Mouse (Mus musculus) splenic B cell, adult 2 months (primary cell): ENCODE measurements around the gene Aagab.

ENCODE experiments used
- DNase-seq: peaks from one replicate; pipeline ENCODE4 v3.0.0-alpha.2; 2011; ENCODE audit warnings: low read depth, low spot score
- H3K27me3 ChIP-seq: 2 replicates; pipeline ENCODE4 v1.6.1; 2012; ENCODE audit warnings: mild to moderate bottlenecking, low read length, moderate library complexity, mixed read lengths; ENCODE audit not compliant: control insufficient read depth, poor library complexity, insufficient read depth, severe bottlenecking
- H3K36me3 ChIP-seq: 2 replicates; pipeline ENCODE4 v1.6.1; 2012; ENCODE audit warnings: mild to moderate bottlenecking, low read length, moderate library complexity, mixed read lengths; ENCODE audit not compliant: control insufficient read depth, poor library complexity, insufficient read depth, severe bottlenecking

Aagab gene

DNA sequence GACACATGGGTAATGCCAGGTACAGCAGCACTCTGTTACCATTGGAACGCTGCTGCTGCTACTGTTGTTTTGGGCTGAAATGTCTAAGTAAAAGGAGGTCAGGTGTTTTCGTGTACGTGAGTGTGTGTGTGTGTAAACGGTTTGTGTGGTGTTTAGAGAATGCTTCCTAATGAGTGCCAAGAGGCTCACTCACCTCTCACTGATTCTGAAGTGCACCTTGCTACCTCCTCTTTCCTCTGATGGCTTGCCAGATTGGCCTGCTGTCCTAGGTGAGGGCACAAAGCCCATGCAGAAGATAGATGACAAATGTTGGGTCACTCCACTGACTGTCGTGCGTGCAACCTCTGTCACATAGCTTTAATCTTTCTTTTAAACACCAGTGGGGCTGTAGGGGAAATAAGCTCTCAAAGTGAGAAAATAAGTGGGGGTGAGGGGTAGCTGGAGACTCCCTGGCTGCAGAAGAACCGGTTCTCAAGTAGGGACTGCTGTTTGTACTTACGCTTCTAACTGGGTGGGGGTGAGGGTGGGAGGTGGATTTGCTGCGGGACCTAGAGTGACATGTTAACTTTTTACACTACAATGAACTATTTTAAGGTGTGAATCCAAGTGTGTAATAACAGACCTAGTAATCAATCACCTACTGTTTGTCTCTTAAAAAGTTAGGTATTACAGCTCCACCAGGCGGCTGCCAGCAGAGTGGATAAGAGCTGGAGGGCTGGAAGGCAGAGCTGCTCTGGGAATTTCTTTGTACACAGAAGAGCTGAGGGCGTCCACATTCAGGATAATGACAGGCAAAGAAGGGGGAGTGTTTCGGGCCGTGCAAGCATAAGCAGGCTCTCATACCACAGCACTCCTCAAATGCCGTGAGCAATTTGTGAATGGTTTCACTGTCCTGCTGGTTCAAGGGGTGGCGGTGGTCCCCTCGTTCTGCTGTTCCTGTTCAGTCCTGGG lies 10.4 kb downstream of the Aagab start:
- H3K36me3 ChIP-seq: no peaks in the 10 kb centered on the region; the same call in 1 of the 2 replicates
- H3K27me3 ChIP-seq: no peaks in the 10 kb centered on the region
- DNase-seq: no peak

DNA sequence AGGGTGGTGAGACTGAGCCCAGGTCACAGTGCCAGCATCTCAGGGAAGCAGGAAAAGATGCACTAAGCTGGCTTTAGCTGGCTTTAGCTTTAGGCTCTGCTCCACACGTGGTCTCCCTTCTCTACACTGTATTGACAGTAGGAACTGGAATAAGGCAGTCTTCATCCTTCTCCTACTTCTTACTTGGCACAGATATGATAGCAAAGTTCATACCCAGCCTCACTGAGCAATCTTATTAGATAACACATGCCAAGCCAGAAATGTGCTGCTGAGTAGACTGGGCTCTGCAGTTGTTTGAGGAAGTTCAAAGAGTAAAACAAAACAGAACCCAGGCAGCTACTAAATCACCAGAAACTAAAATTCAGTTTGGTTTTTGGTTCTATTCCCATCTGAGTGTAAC lies 11.1 kb downstream of the Aagab start:
- Histone ChIP-seq H3K36me3 (no peaks in the 10 kb centered on the region; the same call in 1 of the 2 replicates), H3K27me3 (no peaks in the 10 kb centered on the region)
- DNase-seq: peak; percentile 21

DNA sequence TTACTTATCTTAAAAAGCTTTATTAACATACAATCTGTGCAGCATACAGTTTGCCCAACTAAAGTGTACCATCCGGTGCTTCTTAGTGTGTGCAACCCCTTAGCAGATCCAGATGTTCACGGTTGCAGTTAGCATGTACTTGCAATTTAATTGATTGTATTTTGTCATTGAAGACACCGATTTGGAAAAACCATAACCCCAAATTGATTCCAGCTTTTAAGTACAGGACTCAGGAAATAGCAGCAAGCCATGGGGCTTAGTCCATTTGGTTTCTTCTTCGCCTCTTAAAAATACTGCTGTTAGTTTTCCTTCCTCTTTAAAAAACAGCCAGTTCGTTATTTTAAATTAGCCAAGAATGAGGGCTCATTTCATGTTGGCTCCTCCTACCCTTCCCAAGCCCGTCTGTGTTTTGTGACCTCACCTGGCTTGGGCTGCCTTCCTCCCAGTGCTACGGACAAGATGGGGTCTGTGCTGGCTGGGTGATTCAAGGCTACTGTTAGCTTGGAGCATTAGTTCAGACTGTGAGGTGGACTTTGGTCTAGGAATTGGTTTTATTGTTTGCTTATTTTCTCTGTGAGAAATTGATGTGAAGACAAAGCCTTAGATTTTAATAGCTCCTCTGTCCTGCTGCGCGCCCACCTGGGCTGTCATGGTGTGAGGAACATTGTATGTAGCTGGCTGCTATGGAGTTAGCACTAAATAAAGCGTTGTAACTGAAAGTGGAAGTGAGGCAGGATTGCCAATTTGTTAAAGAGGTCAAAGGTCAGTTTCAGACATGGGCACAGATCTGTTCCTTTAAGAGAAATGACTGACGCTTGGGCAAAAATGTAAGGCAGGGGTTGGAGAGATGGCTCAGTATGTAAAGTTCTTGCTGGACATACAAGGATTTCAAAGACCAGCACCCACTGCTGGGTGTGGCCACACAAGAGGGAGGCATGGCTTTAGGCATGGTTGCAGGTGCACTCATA lies 11.8 kb downstream of the Aagab start:
- no peaks in the 10 kb centered on the region; the same call in 1 of the 2 replicates for H3K36me3 ChIP-seq
- peak; percentile 48 for DNase-seq
- H3K27me3 ChIP-seq: no peaks in the 10 kb centered on the region

DNA sequence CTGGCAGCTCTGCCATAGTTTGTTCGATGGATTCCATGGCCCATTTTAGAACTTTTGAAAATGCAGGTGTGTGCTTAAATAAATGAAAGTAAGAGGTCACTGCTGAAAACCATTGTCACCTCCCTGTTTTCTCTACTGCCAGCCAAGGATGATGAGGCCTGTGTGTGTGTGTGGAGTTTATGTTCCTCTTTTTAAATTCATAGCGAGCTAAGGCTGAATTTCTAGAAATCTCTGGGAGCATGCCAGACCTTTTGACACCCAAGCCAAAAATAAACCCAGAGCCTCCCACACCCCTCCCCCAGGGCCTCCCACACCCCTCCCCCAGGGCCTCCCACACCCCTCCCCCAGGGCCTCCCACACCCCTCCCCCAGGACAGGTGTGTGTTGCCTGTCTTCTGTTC lies 15.5 kb downstream of the Aagab start:
- DNase-seq: no peak
- no peaks in the 10 kb centered on the region for H3K27me3 ChIP-seq
- H3K36me3 ChIP-seq: peaks cover 6% of the 10 kb centered on the region

DNA sequence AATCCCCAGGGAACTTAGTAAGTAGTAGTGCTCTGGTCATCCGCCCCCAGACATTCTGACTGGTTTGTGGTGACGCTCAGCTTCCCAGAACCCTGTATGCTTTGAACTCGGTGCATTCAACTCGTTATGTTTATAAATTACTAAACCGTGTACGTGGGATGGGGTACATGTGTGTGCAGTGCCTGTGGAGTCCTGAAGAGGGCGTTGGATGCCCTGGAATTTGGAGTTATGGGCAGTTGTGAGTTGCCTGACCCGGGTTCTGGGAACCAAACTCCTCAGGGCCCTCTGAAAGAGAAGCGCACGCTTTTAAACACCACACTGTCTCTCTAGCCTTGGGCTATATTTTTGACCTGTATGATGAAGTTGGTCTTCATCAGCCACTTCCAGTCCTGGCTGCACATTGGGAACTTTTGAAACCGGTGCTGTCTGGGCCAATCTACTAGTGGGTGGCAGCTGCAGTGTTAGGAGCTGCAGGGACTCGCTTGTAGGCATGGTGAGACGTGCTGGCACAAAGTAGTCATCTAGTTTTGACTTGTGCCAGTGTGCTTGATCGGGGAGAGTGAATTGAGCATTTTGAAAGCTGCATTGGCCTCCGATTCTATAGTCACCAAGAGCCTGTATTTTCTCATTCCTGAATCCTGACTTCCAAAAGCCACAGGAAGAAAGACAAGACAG lies 21.6 kb downstream of the Aagab start:
- H3K36me3 ChIP-seq: peaks cover 6% of the 10 kb centered on the region
- no peak for DNase-seq
- H3K27me3 ChIP-seq: no peaks in the 10 kb centered on the region

DNA sequence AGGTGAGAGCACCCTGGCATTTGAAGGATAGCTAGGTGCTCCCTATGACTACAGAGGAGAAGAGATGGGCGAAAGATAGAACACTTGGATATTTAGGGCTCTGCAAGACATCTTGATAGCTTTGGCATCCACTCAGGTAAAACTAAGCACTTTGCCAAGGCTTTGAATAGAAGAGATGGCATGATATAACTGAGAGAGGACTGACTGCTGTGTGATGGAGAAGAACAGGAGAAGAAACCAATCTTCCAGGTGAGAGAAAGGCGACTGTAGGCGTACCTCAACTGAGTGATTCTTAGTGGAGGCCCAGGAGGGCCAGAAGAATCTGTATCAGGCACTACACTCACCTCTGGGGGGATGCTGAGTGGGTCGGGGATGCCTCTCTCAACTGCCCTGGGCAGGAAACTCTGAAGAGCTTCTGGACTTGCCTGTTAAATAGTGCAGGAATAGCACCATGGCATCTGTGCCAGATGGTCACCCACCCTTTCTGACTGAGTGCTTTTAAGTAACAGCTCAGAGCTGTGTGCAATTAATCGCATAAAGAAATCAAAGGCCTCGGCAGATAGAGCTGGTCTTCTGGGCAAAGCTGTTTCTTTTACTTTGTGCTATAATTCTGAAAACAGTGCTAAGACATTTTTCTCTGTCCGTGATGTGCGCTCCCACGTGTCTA lies 22.8 kb downstream of the Aagab start:
- no peak for DNase-seq
- H3K27me3 ChIP-seq: no peaks in the 10 kb centered on the region
- peaks cover 4% of the 10 kb centered on the region for H3K36me3 ChIP-seq

DNA sequence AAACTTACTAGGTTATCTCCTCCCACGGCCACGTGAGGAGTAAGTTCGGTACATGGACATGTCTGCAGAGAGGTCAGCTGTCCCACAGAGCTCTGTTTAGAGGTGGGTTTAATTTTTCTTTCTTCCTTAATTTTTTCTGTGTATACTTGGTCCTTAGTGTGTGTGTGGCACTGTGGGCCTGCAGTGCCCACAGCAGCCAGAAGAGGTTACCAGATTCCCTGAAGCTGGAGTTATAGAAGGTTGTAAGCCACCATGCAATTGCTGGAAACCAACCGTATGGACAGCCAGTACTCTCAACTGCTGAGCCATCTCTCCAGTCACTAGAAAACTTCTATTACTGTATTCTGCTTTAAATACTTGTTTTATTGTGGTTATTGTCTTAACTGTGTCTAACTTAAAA lies 29.6 kb downstream of the Aagab start:
- no peaks in the 10 kb centered on the region for H3K27me3 ChIP-seq
- peaks cover 4% of the 10 kb centered on the region for H3K36me3 ChIP-seq
- DNase-seq: no peak

DNA sequence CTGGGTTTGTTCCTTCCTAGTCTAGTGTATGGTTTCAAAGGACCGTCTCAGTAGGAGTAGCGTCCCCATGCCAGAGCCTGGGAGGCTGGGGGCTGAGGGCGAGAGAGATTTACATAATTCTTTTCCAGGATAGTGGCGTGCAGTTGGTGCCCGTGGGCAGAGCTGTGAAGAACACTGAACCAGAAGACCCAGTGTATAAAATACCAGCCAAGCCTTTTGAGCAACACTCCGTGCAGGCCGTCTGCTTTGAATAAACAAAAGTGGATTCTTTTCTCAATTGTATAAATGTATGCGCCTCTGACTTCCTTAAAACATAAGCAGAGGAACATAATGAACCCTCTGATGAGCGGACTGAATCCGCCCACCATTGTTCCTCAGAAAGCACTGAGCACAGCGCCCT lies 30.5 kb downstream of the Aagab start:
- H3K36me3 ChIP-seq: peaks cover 4% of the 10 kb centered on the region
- H3K27me3 ChIP-seq: no peaks in the 10 kb centered on the region

DNA sequence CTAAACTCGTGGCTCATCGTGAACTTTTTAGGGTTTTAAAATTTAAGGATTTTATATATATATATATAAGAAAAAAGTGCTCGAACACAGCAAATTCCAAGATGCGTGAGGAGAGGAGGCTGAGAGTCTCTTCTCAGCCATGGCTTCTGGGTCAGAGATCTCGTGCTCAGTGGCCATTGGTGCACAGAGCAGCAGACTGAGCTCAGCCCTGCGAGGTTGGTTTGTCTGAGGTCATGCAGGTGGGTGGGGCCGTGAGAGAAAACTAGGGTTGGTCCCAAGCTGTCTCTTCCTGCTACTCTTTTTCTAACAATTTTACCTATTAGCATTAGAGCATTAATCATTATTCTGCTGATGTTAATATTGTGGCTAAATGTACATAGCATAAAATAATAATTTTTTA lies 30.9 kb downstream of the Aagab start:
- DNase-seq: no peak

More for the DNA sequence above, 30.5 kb downstream of the Aagab start:
- DNase-seq: no peak

DNA sequence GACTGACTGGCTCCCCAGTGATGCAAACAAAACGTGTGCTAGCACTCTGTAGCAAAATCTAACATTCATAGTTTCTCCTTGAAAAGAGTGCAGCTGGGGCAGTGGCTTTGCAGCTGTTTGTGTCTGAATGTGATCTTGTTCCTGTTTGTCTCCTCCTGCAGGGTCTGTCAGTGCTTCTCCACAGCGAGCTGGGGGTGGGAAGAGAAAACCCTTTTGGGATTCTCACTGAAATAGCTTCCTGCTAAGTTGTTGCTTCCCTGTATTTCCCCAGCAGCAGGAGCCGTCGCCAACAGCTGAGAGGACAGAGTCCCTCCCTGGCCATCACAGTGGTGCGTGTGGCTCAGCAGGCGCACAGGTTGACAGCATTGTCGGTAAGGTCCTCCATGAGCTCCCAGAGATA lies 33.7 kb downstream of the Aagab start:
- Histone ChIP-seq H3K36me3 (peaks cover 7% of the 10 kb centered on the region), H3K27me3 (no peaks in the 10 kb centered on the region)
- no peak for DNase-seq

More for the DNA sequence above, 30.9 kb downstream of the Aagab start:
- Histone ChIP-seq H3K27me3 (no peaks in the 10 kb centered on the region), H3K36me3 (peaks cover 4% of the 10 kb centered on the region)

DNA sequence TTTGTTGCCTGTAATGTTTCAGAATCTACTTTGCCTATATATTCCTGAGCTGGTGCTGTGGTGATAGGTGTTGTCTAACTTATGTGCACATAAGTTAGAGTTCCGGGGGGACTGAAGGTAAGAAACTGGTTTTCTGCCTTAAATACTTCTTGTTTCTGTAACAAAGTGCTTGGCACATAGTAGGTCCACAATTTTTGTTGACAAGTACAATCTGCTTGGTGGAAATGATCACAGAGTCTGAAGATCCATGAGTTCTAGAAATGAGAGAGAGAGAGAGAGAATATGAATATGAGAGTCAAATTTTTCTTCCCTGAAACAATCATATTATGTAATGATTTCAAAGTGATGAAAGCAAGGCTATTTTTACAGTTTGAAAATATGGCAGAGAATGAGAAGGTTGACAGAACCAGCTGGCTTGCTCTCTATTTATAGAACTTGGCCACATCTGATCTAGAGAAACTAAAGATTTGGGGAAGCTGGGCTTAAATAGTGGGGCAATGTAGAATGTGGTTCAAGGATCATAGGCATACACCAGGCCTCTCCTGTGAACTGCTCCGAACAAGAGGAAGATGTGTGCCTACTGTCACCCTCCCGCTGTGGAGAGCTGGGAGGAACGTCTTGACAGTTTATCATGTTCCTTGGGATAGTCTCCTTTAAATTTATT lies 39.7 kb downstream of the Aagab start:
- Histone ChIP-seq H3K27me3 (no peaks in the 10 kb centered on the region), H3K36me3 (peaks cover 3% of the 10 kb centered on the region; the same call in 1 of the 2 replicates)
- no peak for DNase-seq

DNA sequence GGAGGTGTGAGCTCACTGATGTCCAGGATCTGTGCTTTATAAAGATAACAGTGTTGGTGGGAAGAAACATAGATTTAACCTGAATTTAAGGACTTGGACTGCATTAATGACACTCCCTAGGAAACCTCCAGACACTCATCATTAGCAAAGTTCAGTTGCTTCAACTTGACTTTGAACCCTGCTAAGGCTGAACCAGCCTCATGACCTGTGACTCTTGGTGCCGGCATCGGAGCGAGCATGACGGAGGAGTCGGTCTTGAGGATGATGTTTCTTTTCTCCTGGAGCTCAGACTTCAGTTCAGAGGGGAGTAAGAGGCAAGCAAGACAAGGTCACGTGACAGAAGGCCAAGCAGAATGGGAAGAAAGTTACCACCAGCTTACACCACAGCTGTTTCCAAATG lies 41.6 kb downstream of the Aagab start:
- Histone ChIP-seq H3K27me3 (no peaks in the 10 kb centered on the region), H3K36me3 (peaks cover 3% of the 10 kb centered on the region; the same call in 1 of the 2 replicates)
- no peak for DNase-seq

DNA sequence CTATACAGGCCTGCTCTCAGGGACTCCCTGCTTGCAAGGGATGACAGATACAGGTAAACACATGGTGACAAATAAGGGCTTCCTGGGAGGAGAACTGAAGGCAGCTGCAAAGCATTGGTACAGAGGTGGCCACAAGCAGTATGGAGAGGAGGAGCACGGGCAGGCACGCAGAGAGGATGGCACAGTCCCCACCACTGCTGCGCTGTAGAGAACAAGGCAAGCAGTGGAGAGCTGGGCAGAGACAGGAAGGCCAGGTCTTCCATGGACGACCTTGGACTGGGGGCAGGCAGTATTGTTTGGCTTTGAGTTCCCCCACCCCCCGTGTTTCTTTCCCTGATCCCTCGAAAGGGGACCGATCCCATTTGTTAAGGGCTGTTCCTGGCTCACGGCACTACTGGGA lies 42.6 kb downstream of the Aagab start:
- Histone ChIP-seq H3K36me3 (peaks cover 4% of the 10 kb centered on the region; the same call in 1 of the 2 replicates), H3K27me3 (no peaks in the 10 kb centered on the region)
- DNase-seq: no peak
